Mouse (Mus musculus) testis, postnatal 10 days (tissue): ENCODE measurements around the gene Adam25.
"Not testable (repeated sequence)": the region's sequence is repeated elsewhere in the genome, so short reads cannot be mapped to it uniquely, and the experiment has no call there.

ENCODE experiments used
- DNase-seq: peaks from one replicate; pipeline ENCODE4 v3.0.0; 2021; ENCODE audit warnings: low spot score

Gene Adam25

DNA sequence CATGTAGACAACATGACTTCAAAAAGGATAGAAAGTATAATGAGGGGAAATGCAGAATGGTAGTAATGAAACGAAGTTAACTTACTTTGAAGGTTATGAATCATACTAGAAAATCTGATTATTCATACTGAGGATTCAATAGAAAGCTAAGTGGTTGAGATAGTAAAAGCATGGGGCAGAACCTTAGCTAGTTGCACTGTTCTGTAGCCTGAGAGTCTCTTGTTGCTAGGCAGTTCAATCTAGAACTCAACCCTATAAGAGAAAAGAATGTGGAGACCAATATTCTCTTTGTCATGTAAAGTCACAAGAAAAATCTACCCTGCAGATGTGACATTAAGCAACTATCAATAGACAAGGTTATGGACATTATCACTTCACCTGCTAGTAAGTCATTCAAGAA lies at the start of gene Adam25:
Adam25 (plus strand) TSS at position 301 of the 400 bp plus-strand sequence.
- not testable (repeated sequence) for DNase-seq

DNA sequence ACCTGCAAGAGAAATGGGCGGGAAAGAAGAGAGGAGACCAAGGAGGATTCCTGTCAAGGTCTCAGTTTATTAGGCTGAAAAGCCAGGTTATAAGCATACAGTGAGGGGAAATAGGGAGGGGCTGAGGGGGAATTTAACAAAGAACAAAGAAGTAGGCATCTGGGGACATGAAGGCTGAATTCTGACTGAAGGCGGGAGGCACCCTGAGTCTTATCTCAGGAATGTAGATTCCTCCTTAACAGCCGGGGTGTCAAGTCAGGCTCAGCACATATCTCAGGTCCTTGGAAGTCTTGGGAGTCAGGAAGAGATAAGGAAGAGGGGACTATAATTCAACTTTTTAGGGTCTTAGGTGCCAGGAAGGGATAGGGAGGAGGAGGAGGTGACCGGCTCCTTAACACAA lies 36.6 kb upstream of the Adam25 start:
- DNase-seq, result not testable (repeated sequence)

DNA sequence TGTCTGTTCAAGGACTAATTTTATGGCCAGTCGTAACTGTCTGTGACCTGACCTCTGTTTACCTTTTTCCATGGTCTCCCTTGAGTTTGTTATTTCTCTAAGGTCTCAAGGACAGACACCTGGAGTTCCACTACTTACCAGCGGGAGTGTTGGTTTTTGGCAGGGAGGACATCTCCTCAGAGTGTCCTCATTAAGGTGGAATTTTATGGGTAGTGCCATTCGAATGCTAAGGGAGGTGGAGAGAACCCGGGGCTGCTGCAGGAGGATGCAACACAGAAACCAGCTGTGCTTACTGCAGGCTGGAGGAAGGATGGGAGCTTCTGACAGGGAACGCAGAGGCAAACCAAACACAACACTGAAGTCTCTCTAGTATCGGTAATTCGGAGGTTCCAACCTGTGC lies 36.0 kb upstream of the Adam25 start:
- DNase-seq, result no peak

DNA sequence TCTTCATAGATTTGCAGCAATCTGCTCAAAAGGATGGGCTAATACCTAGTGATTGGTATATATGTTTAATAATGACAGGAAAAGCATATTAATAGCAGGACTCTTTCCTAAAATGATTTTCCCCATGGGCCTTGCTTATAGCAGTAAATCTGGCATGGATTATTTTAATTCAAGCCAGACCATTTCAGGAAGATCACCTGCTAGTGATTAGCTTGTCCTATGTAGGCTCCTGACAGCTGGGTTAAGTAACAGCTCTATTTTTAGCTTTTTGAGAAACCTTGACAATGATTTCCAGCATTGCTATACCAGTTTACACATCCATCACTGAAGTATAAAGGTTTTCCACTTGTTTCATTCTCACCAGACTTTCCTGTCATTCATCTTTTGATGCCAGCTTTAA lies 31.3 kb downstream of the Adam25 start:
- no peak for DNase-seq

DNA sequence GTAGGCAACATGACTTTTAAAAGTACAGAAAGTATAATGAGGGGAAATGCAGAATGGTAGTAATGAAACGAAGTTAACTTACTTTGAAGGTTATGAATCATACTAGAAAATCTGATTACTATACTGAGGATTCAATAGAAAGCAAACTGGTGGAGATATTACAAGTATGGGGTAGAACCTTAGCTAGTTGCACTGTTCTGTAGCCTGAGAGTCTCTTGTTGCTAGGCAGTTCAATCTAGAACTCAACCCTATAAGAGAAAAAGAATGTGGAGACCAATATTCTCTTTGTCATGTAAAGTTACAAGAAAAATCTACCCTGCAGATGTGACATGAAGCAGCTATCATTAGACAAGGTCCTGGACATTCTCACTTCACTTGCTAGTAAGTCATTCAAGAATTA lies 41.0 kb downstream of the Adam25 start, which contains the start of gene Adam20:
Adam20 (plus strand) TSS at position 301 of the 400 bp plus-strand sequence.
- DNase-seq, result not testable (repeated sequence)

DNA sequence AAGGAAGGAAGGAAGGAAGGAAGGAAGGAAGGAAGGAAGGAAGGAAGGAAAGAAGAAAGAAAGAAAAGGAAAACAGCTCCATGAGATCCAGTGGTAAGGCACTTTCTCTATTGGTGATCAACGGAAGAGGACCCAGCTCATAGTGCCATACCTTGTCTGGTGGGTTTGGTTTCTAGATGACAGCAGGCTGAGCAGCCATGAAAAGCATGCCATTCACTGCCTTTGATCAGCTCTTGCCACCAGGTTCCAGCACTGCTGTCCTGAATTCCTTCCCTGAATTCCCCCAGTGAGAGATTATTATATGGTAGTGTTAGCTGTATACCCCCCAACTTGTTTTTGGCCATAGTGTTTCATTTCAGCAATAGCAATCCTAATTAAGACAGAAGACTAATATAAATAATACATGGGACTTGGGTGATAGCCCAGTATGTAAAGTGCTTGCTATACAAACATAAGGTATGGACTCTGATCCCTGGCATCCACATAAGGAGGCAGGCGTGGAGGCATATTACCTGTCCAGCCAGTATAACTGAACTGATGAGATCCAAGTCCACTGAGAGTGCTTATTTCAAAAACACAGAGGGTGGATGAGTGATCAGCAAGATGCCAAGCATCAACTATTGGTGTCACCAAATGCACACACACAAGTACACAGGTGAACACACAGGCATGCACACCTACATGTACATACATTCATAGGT lies 51.5 kb downstream of the Adam25 start:
- no peak for DNase-seq
